Mouse (Mus musculus): ENCODE measurements at regions not wholly inside any gene's neighbourhood (a gene's known extent, or its start where the extent isn't known, plus 50 kb on each side); places are given as distances from the start of the nearest gene placed in this dataset.

- Histone ChIP-seq H3K36me3 (ENCODE audit: poor library complexity, severe bottlenecking) (no peaks in the 10 kb centered on the region), H3K4me3 (no peak overlapping the region), H3K27ac (no peak overlapping the region), H3K27me3 (no peaks in the 10 kb centered on the region), H3K9ac (no peak overlapping the region), H3K9me3 (replicated peaks) (no peaks in the 10 kb centered on the region), H3K4me2 (no peak overlapping the region), H3K4me1 (peaks cover under 1% of the 10 kb centered on the region; the same call in 1 of the 2 replicates)
- no peak for ATAC-seq
- 82% methylated on average over 4 of the region's 4 CpGs for WGBS
Measured at GRCm38 (mm10) chr1:194117631-194118360, 500.2 kb upstream of the Plxna2 start.

DNA sequence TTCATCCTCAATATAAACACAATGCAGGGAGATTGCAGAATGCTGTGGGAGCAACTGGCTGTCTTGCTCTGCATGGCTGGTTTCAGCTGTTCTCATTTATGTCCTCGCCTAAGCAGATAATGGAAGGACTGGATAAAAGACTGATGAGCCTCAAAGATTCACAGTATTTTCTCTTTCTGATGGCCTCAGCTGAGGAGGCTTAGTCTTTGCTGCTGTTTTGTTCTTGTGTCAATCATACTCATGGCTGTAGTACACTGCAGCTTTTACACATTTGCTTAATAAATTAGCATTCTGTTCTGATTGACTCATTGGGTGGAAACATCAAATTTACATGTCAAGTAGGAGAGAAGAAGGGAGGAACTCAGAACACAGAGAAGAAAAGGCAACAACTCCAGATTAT lies 503.6 kb upstream of the Plxna2 start:
- peak overlapping the region; percentile 19; the same call in 1 of the 2 replicates for H3K27ac ChIP-seq
- H3K4me2 ChIP-seq, result no peak overlapping the region
- H3K9me3 ChIP-seq (replicated peaks), result no peaks in the 10 kb centered on the region
- WGBS, result 17% methylated on average over 1 of the region's 1 CpGs
- H3K9ac ChIP-seq, result no peak overlapping the region
- H3K36me3 ChIP-seq (ENCODE audit: poor library complexity, severe bottlenecking), result no peaks in the 10 kb centered on the region
- no peak overlapping the region for H3K4me3 ChIP-seq
- peaks cover 3% of the 10 kb centered on the region; the same call in 1 of the 2 replicates for H3K4me1 ChIP-seq
- H3K27me3 ChIP-seq, result no peaks in the 10 kb centered on the region
- peak; percentile 91 for ATAC-seq

DNA sequence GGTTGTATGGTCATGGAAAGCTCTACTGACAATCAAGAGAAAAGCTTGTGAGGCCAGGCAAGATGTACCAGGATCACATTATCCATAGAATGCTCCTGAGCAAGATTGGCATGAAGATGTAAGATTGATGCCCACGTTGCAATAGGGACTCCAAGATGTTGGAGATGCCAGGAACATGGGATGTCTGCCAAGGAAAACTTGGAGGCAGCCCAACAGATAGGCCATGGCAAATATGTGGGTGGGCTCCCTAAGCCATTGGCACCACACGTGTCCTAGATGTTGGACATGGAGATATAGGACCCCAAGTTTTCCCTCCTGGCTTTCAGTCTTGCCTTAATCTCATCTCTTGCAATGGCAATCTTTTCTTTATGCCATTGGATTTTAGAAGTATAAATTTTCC lies 506.1 kb upstream of the Plxna2 start:
- no peak for ATAC-seq
- peaks cover 16% of the 10 kb centered on the region for H3K4me1 ChIP-seq
- H3K9ac ChIP-seq, result no peak overlapping the region
- 65% methylated on average over 2 of the region's 2 CpGs for WGBS
- H3K4me2 ChIP-seq, result no peak overlapping the region
- H3K27ac ChIP-seq, result no peak overlapping the region
- no peak overlapping the region for H3K4me3 ChIP-seq
- H3K27me3 ChIP-seq, result no peaks in the 10 kb centered on the region
- no peaks in the 10 kb centered on the region for H3K36me3 ChIP-seq (ENCODE audit: poor library complexity, severe bottlenecking)
- H3K9me3 ChIP-seq (replicated peaks), result no peaks in the 10 kb centered on the region

- Histone ChIP-seq H3K27ac (no peak overlapping the region), H3K4me3 (no peak overlapping the region), H3K36me3 (ENCODE audit: poor library complexity, severe bottlenecking) (no peaks in the 10 kb centered on the region), H3K9me3 (replicated peaks) (no peaks in the 10 kb centered on the region; the same call in 1 of the 2 replicates), H3K9ac (no peak overlapping the region), H3K27me3 (no peaks in the 10 kb centered on the region), H3K4me2 (no peak overlapping the region), H3K4me1 (peaks cover 16% of the 10 kb centered on the region)
- no peak; the same call in 1 of the 2 replicates for ATAC-seq
- 28% methylated on average over 5 of the region's 5 CpGs for WGBS
Measured at GRCm38 (mm10) chr1:194109172-194110071, 508.6 kb upstream of the Plxna2 start.

- Histone ChIP-seq H3K4me1 (peaks cover 16% of the 10 kb centered on the region), H3K4me2 (no peak overlapping the region), H3K36me3 (ENCODE audit: poor library complexity, severe bottlenecking) (no peaks in the 10 kb centered on the region), H3K27ac (no peak overlapping the region), H3K9ac (no peak overlapping the region), H3K9me3 (replicated peaks) (no peaks in the 10 kb centered on the region; the same call in 1 of the 2 replicates), H3K27me3 (no peaks in the 10 kb centered on the region), H3K4me3 (no peak overlapping the region)
- no peak for ATAC-seq
- 7% methylated on average over 2 of the region's 2 CpGs for WGBS
Measured at GRCm38 (mm10) chr1:194108132-194108531, 509.9 kb upstream of the Plxna2 start.

DNA sequence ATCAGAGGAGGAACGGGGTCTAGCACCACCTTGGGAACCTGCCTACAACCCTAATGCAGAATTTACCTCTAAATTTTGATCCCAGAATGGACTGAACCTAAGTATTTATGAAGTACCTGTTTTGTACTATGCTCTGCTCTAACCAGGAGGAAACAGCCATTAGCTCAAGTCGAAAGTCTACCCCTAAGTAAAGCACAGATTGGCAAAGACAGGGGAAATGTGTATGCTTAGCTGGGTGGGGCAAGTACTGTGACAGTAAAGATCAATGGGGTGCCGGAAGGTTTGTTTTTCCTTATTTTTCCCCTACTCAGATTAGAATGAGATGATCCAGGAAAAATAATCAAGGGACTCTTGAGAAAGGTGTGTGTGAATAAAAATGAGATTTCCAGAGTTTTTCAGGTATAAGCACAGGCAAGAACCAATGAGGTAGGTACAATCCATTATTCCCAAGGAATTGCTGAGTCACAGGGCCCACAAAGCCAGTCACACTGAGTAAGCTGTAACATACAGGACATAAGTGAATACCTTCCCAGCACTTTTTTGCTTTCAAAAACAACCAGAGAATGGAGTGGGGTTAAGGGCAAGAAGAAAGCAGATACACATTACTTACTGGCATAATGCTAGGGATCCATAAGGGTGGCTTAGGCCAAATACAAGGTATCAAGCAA lies 510.6 kb upstream of the Plxna2 start:
- 89% methylated on average over 3 of the region's 3 CpGs for WGBS
- Histone ChIP-seq H3K4me3 (no peak overlapping the region), H3K27me3 (no peaks in the 10 kb centered on the region), H3K9me3 (replicated peaks) (no peaks in the 10 kb centered on the region; the same call in 1 of the 2 replicates), H3K4me1 (peaks cover 16% of the 10 kb centered on the region), H3K4me2 (no peak overlapping the region), H3K36me3 (ENCODE audit: poor library complexity, severe bottlenecking) (no peaks in the 10 kb centered on the region), H3K27ac (no peak overlapping the region), H3K9ac (no peak overlapping the region)
- no peak for ATAC-seq

DNA sequence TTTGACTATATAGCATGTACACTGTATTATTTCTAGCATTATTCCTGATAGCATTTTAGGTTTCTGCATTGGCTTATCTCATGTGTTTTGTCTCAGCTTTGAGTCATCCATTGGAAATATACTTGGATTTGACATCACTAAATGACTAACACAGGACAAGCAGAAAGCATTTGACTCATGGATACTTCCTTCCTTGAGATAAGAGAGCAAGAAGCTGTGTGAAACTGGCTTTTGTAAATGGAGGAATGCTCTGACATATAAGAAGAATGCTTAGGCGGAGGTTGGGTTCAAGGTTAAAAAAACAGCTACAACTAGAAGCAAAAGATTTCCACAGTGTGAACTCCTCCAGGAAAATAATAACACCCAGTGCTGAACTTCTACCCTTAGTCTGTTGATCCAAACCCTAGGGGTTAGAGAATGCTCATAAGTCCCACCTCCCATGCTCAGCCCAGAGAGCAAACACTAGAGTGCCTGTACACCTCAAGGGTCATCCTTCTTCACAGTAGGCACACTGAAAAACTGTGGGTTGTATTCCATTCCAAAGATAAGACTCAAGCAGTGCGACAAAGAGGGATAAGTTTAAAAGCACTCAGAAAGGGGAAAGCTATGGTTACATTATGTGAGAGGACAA lies 528.0 kb upstream of the Plxna2 start:
- Histone ChIP-seq H3K36me3 (ENCODE audit: poor library complexity, severe bottlenecking) (no peaks in the 10 kb centered on the region), H3K9ac (no peak overlapping the region), H3K4me3 (no peak overlapping the region), H3K4me2 (no peak overlapping the region), H3K9me3 (replicated peaks) (no peaks in the 10 kb centered on the region), H3K27ac (no peak overlapping the region), H3K27me3 (no peaks in the 10 kb centered on the region), H3K4me1 (no peaks in the 10 kb centered on the region)
- 76% methylated on average over 2 of the region's 2 CpGs for WGBS
- no peak for ATAC-seq

- no peak for ATAC-seq
- 91% methylated on average over 5 of the region's 5 CpGs for WGBS
- H3K27me3 ChIP-seq, result no peaks in the 10 kb centered on the region
- H3K4me2 ChIP-seq, result no peak overlapping the region
- H3K27ac ChIP-seq, result no peak overlapping the region
- H3K4me3 ChIP-seq, result no peak overlapping the region
- H3K9ac ChIP-seq, result no peak overlapping the region
- H3K9me3 ChIP-seq (replicated peaks), result no peaks in the 10 kb centered on the region
- H3K36me3 ChIP-seq (ENCODE audit: poor library complexity, severe bottlenecking), result no peaks in the 10 kb centered on the region
- H3K4me1 ChIP-seq, result no peaks in the 10 kb centered on the region
Measured at GRCm38 (mm10) chr1:194058512-194058911, 559.5 kb upstream of the Plxna2 start.

DNA sequence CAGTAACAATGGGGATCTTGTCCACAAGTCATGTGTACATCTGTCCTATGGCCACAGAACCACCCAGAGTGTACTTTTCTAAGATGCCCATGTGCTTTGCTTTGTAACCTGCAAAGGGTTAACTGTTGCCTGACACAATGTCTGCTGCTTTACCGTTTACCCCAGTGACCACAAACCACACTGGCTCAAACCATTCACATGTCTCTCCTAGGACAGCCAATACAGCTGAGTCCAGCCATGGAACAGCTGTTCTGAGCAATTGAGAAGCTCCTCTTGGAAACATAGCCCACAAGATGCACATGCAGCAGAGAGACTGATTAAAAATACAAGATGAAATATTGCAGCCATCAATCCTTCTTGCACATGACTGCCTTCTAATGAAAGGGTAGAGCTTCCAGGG lies 561.5 kb upstream of the Plxna2 start:
- no peak overlapping the region for H3K4me3 ChIP-seq
- WGBS, result 17% methylated on average over 1 of the region's 1 CpGs
- H3K4me2 ChIP-seq, result no peak overlapping the region
- no peak overlapping the region for H3K9ac ChIP-seq
- no peaks in the 10 kb centered on the region for H3K4me1 ChIP-seq
- no peaks in the 10 kb centered on the region for H3K27me3 ChIP-seq
- ATAC-seq, result no peak
- no peak overlapping the region for H3K27ac ChIP-seq
- H3K36me3 ChIP-seq (ENCODE audit: poor library complexity, severe bottlenecking), result no peaks in the 10 kb centered on the region
- no peaks in the 10 kb centered on the region for H3K9me3 ChIP-seq (replicated peaks)

DNA sequence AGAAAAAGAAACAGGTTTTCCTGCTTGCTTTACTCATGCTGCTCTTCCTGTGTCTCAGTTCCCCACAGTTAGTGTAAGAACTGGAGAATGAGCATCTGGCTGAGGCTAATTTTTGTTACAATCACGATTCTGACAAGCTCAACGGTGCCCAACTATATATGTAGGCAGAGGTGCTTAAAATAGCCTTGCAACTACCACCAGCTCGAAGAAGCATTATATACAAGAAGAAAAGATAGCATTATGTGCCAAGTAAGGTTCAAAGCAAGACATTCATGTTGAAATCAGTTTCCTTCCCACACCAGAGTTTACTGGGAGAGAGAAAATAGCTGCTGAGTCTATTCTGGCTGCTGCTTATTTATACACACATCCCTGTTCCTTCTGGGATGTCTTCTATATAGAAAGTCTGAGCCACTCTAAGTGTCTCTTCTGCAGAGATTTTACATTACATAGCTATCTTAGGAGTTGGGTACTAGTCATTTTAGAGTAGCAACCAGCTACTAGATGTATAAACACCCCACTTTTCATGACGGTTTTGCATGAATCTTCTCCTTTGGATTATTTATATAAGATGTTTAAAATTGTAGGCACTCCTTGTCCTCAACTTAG lies 568.2 kb upstream of the Plxna2 start:
- no peak overlapping the region for H3K9ac ChIP-seq
- H3K27ac ChIP-seq, result no peak overlapping the region
- ATAC-seq, result no peak
- no peak overlapping the region for H3K4me3 ChIP-seq
- no peaks in the 10 kb centered on the region for H3K36me3 ChIP-seq (ENCODE audit: poor library complexity, severe bottlenecking)
- WGBS, result 81% methylated on average over 4 of the region's 4 CpGs
- no peak overlapping the region for H3K4me2 ChIP-seq
- no peaks in the 10 kb centered on the region for H3K27me3 ChIP-seq
- no peaks in the 10 kb centered on the region for H3K4me1 ChIP-seq
- H3K9me3 ChIP-seq (replicated peaks), result no peaks in the 10 kb centered on the region

Measured in forebrain, embryonic 13.5 days (tissue).